Mouse (Mus musculus) activated CD4-positive, CD25-positive, alpha-beta regulatory T cell (primary cell): ENCODE data around the gene Usp30. TPM values are rescaled to one million over a fixed set of nuclear protein-coding genes. Genes with fewer than 3 reads are reported as not detected.

ENCODE experiments used
- polyA plus RNA-seq, 2 experiments: library from polyadenylated mRNA; unstranded; fragments of 100-300 nt; shearing (Covaris generic); gene quantifications; one replicate each; pipeline ENCODE4 v1.2.1; 2017

Gene Usp30
- 1 to 10 TPM; 7.4 to 8.7 TPM for polyA plus RNA-seq

GRCm38 (mm10) chr5:114065161-114065560 is at the start of gene Usp30:
Gene Usp30, plus strand, starts transcription at chr5:114065461.

GRCm38 (mm10) chr5:114091057-114091807 is 26.0 kb downstream of the Usp30 start, which contains the start of gene Svop:
Gene Svop, minus strand, starts transcription at chr5:114091570.

GRCm38 (mm10) chr5:114127374-114128349 is 62.4 kb downstream of the Usp30 start, which contains the start of gene Alkbh2:
Gene Alkbh2, minus strand, starts transcription at chr5:114128218.

GRCm38 (mm10) chr5:114130211-114130605 is 64.9 kb downstream of the Usp30 start, which contains the start of gene Ung:
Gene Ung, plus strand, starts transcription at chr5:114130386.

GRCm38 (mm10) chr5:114146028-114146888 is 81.0 kb downstream of the Usp30 start, which contains the start of gene Acacb:
Gene Acacb, plus strand, starts transcription at chr5:114146535.

Other genes with a start within 250 kb of the Usp30 start
- 1,000 to 10,000 TPM in 1 of 2 experiments, 100 to 1,000 TPM in 1; 978 to 1,461 TPM for gene Selplg, start 232.8 kb upstream of the Usp30 start, polyA plus RNA-seq
- 10 to 100 TPM; 84.3 to 89.2 TPM for gene Coro1c, start 156.7 kb upstream of the Usp30 start, polyA plus RNA-seq
- 10 to 100 TPM; 31.8 to 42.4 TPM for gene Ssh1, start 71.6 kb upstream of the Usp30 start, polyA plus RNA-seq
- 1 to 10 TPM in 1 of 2 experiments, under 1 TPM in 1; 0.42 to 1.1 TPM for gene Dao, start 61.8 kb upstream of the Usp30 start, polyA plus RNA-seq
- gene Svop, start 26.1 kb downstream of the Usp30 start, polyA plus RNA-seq, result under 1 TPM in 1 of 2 experiments, not detected in 1; 0.59 TPM
- gene Alkbh2, start 62.8 kb downstream of the Usp30 start, polyA plus RNA-seq, result 10 to 100 TPM in 1 of 2 experiments, 1 to 10 TPM in 1; 8.3 to 10.2 TPM
- 1 to 10 TPM; 2.8 to 4.6 TPM for gene Ung, start 64.9 kb downstream of the Usp30 start, polyA plus RNA-seq
- gene Acacb, start 81.1 kb downstream of the Usp30 start, polyA plus RNA-seq, result under 1 TPM; 0.06 to 0.49 TPM
- gene Foxn4, start 208.3 kb downstream of the Usp30 start, polyA plus RNA-seq, result under 1 TPM in 1 of 2 experiments, not detected in 1; 0.21 TPM
- 1 to 10 TPM in 1 of 2 experiments, under 1 TPM in 1; 0.57 to 3.7 TPM for gene Myo1h, start 223.7 kb downstream of the Usp30 start, polyA plus RNA-seq